Mouse (Mus musculus) subcutaneous adipose tissue, adult 2 months (tissue): Measurements from ENCODE around the gene Hist1h2ad. TPM values are rescaled to one million over a fixed set of nuclear protein-coding genes. Genes with fewer than 3 reads are reported as not detected.

Experiments
- polyA plus RNA-seq: library from polyadenylated mRNA; depleted of rRNA; stranded (reverse); fragments of >200 nt; gene quantifications from 2 replicates; pipeline ENCODE4 v1.2.3, GENCODE M21; 2012; ENCODE audit warnings: low replicate concordance; rRNA removed

Gene Hist1h2ad
- polyA plus RNA-seq: 1.2 and 2.4 TPM in 2 replicates

GRCm38 (mm10) chr13:23573898-23574524 is at the start of gene Hist1h2ad, which contains the start of gene Hist1h2bf:
Gene Hist1h2ad, plus strand, starts transcription at chr13:23574381.
Gene Hist1h2bf, minus strand, starts transcription at chr13:23574196.

DNA sequence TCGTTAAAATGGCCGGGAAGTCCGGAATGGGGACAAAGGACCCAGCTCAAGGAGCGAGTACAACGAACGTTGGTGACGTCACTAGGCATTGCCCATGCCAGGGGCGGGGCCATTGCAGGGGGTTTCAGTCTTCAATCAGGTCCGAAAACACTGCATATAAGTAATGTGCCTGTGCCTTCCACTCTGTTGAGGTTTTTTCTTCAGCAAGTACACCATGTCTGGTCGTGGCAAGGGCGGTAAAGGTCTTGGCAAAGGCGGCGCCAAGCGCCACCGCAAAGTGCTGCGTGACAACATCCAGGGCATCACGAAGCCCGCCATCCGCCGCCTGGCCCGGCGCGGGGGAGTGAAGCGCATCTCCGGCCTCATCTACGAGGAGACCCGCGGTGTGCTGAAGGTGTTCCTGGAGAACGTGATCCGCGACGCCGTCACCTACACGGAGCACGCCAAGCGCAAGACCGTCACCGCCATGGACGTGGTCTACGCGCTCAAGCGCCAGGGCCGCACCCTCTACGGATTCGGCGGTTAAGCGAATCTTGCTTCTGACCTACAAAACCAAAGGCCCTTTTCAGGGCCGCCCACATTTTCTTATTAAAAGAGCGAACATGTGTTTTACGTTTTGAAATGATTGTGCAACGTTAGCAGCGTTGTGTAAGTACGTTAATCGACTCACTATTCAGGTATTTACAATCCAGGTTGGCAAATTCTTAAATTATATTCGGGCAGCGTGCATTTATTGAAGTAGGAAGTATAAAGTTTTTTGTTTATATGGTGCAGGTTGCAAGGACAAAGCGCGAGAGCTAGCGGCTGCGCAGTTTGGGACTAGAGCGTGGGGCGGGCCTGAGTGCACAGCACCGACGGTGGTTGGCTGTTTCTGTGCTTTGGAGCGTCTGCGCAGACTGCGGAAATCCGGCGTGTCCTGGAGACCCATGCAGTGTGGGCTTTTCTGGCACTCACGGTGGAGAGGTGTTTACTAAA is 43.0 kb upstream of the Hist1h2ad start, which contains the start of gene Hist1h4h:
Gene Hist1h4h, plus strand, starts transcription at position 150 of the 975 bp plus-strand sequence.

DNA sequence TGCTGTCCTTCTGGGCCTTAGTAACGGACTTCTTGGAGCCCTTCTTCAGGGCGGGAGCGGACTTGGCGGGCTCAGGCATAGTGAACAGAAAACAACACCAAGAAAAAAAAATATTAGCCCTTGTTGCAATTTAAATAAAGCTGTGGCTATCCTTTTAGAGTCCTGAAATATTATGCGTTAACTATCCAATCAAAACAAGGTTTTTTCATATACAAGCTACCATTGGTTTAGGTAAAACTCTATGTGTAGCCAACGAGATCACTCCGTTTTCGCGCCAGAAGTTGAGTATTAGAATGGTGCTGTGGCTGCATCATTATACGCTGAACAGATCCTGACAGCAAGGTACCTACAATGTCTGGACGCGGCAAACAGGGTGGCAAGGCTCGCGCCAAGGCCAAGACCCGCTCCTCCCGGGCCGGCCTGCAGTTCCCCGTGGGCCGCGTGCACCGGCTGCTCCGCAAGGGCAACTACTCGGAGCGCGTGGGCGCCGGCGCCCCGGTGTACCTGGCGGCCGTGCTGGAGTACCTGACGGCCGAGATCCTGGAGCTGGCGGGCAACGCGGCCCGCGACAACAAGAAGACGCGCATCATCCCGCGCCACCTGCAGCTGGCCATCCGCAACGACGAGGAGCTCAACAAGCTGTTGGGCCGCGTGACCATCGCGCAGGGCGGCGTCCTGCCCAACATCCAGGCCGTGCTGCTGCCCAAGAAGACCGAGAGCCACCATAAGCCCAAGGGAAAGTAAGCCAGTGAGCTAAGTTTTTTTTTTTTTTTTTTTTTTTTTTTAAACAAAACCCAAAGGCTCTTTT is 40.4 kb upstream of the Hist1h2ad start, which contains the start of gene Hist1h2af:
Gene Hist1h2af, plus strand, starts transcription at position 347 of the 808 bp plus-strand sequence.

DNA sequence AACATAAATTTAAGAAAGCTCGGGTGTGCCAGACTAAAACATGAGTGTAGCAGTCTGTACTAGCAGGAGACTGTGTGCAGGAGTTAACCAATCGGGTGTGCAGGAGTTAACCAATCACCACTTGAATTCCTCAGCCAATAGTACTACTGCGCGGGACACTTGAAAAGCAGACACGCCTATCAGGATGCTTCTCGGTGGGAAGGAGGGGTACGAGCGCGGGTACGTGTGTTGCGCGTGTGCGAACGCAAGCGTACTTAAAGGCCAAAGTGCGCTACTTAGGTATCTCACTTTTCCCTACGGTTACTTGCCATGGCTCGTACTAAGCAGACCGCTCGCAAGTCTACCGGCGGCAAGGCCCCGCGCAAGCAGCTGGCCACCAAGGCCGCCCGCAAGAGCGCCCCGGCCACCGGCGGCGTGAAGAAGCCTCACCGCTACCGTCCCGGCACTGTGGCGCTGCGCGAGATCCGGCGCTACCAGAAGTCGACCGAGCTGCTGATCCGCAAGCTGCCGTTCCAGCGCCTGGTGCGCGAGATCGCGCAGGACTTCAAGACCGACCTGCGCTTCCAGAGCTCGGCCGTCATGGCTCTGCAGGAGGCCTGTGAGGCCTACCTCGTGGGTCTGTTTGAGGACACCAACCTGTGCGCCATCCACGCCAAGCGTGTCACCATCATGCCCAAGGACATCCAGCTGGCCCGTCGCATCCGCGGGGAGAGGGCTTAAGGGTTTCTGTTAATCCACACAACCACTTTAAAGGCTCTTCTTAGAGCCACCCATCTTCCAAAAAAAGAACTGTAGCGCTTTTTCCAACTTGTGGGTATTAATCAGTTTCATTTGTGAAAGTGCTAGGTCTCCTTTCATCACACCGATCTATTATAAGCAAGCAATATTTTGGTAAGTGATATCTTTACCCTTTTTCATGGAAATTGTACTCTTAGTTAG is 38.8 kb upstream of the Hist1h2ad start, which contains the start of gene Hist1h3g:
Gene Hist1h3g, plus strand, starts transcription at position 286 of the 939 bp plus-strand sequence.

GRCm38 (mm10) chr13:23542999-23543607 is 31.1 kb upstream of the Hist1h2ad start, which contains the start of gene Hist1h2bh:
Gene Hist1h2bh, minus strand, starts transcription at chr13:23543392.

DNA sequence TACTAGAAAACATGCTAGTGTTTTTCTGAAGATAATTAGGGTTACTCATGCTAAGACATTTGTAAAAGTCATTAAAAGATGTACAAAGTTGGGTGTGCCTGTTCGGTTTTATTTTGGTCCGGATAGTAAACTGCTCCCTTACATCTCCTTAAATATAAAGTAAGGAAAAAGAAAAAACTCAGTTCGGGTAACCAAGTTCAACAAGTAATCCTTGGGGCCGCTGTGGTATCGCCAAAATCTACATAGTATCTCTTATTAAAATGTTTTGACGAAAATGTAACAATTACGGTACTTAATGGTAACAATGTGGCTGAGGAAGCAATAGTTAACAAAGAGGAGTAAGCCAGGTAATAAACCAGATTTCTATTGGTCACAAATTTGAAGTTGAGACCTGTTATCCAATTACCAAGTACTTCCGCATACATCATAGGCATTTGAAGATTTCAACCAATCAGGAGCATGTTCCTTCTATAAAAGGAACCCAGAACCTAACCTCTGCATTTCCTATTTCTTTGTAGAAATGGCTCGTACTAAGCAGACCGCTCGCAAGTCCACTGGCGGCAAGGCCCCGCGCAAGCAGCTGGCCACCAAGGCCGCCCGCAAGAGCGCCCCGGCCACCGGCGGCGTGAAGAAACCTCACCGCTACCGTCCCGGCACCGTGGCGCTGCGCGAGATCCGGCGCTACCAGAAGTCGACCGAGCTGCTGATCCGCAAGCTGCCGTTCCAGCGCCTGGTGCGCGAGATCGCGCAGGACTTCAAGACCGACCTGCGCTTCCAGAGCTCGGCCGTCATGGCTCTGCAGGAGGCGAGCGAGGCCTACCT is 30.0 kb upstream of the Hist1h2ad start, which contains the start of gene Hist1h3f:
Gene Hist1h3f, plus strand, starts transcription at position 88 of the 822 bp plus-strand sequence.

GRCm38 (mm10) chr13:23551146-23551834 is 22.9 kb upstream of the Hist1h2ad start, which contains the start of gene Hist1h4f:
Gene Hist1h4f, minus strand, starts transcription at chr13:23551648.

GRCm38 (mm10) chr13:23552962-23553361 is 21.2 kb upstream of the Hist1h2ad start, which contains the start of gene Hist1h1d:
Gene Hist1h1d, plus strand, starts transcription at chr13:23553262.

DNA sequence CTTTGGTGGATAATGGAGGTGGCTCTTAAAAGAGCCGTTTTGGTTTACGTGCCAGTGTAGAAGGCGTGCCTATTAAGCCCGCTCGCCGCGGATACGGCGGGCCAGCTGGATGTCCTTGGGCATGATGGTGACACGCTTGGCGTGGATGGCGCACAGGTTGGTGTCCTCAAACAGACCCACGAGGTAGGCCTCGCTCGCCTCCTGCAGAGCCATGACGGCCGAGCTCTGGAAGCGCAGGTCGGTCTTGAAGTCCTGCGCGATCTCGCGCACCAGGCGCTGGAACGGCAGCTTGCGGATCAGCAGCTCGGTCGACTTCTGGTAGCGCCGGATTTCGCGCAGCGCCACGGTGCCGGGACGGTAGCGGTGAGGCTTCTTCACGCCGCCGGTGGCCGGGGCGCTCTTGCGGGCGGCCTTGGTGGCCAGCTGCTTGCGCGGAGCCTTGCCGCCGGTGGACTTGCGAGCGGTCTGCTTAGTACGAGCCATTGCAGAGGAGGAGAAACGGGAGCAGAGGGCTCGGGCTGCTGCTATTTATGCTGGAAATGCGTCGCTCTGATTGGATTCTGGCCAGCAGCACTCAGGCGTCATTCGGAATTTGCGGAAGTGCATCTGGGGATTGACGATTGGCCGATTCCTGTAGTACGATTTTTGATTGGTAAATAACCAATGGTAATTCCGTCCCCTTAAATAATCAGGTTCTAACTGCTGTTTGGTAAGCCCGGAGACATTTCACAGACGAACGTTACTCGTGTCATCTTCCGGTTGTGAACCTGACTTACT is 12.1 kb upstream of the Hist1h2ad start, which contains the start of gene Hist1h3e:
Gene Hist1h3e, minus strand, starts transcription at position 487 of the 777 bp plus-strand sequence.

DNA sequence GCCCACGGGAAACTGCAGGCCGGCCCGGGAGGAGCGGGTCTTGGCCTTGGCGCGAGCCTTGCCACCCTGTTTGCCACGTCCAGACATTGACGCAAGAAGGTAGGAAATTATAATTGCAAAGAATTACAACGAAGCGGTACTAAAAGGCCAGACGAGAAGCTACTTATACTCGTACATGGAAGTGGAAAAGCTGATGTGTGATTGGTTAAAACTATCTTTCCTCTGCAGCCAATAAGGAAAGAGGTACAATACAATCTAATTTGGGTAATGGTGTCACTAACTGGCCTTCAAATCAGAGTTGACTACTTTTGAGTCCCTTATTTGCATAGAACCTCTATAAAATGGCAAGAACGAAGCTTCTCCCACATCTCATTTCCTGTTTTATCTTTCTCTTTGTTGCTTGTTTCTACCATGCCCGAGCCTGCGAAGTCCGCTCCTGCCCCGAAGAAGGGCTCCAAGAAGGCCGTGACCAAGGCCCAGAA is 3.1 kb upstream of the Hist1h2ad start, which contains the start of the genes Hist1h2ae and Hist1h2bg:
Gene Hist1h2ae, minus strand, starts transcription at position 199 of the 482 bp plus-strand sequence.
Gene Hist1h2bg, plus strand, starts transcription at position 375 of the 482 bp plus-strand sequence.

GRCm38 (mm10) chr13:23575271-23575851 is 1.2 kb downstream of the Hist1h2ad start, which contains the start of gene Hist1h3d:
Gene Hist1h3d, plus strand, starts transcription at chr13:23575763.

GRCm38 (mm10) chr13:23581408-23582218 is 7.4 kb downstream of the Hist1h2ad start, which contains the start of gene Hist1h4d:
Gene Hist1h4d, plus strand, starts transcription at chr13:23581598.

GRCm38 (mm10) chr13:23620733-23621531 is 46.8 kb downstream of the Hist1h2ad start, which contains the start of gene Hist1h2be:
Gene Hist1h2be, minus strand, starts transcription at chr13:23621124.

DNA sequence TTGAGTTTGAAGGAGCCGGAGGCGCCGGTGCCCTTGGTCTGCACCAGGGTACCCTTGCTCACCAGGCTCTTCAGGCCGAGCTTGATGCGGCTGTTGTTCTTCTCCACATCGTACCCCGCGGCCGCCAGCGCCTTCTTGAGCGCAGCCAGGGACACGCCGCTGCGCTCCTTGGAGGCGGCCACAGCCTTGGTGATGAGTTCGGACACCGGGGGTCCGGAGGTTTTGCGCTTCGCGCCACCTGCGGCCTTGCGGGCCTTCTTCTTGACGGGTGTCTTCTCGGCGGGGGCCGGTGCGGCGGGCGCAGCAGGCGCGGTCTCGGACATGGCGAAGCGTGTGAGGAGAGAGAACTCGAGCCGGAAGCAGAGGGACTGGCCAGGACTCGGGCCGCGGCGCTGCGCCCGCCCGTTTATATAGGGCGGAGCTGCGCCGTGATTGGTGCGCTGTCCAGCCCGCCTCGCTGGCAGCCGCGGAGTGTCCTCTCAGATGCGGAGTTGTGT is 48.0 kb downstream of the Hist1h2ad start, which contains the start of gene Hist1h1e:
Gene Hist1h1e, minus strand, starts transcription at position 384 of the 497 bp plus-strand sequence.

